Mouse (Mus musculus): ENCODE measurements at regions not wholly inside any gene's neighbourhood (a gene's known extent, or its start where the extent isn't known, plus 50 kb on each side); places are given as distances from the start of the nearest gene placed in this dataset.
"Not testable (repeated sequence)": the region's sequence is repeated elsewhere in the genome, so short reads cannot be mapped to it uniquely, and the experiment has no call there.

DNA sequence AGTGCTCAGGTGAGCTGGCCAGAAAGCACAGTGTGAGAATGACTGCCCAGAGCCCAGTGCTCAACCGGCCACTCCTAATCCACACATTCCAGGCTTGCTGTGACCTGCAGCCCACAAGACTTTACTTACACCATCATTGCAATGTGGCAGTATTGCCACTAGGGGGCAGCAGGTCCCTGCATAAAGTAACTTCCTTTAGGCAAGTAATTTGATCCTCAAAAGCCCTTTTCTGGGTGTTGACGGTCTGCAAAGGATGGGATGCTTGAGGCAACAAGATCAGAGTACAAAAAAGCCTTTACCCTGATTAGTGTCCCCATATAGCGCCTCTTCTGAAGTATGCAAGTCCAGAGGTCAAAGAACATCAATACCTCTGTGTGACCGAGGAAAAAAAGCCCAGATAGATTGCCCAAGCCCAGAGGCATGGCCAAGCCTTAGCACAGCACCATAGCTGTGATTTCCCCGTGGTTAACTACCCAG, 189.7 kb upstream of the Pkdcc start:
- peak; percentile 93 for ATAC-seq (replicated peaks; ENCODE audit: low read depth, poor library complexity, severe bottlenecking)

DNA sequence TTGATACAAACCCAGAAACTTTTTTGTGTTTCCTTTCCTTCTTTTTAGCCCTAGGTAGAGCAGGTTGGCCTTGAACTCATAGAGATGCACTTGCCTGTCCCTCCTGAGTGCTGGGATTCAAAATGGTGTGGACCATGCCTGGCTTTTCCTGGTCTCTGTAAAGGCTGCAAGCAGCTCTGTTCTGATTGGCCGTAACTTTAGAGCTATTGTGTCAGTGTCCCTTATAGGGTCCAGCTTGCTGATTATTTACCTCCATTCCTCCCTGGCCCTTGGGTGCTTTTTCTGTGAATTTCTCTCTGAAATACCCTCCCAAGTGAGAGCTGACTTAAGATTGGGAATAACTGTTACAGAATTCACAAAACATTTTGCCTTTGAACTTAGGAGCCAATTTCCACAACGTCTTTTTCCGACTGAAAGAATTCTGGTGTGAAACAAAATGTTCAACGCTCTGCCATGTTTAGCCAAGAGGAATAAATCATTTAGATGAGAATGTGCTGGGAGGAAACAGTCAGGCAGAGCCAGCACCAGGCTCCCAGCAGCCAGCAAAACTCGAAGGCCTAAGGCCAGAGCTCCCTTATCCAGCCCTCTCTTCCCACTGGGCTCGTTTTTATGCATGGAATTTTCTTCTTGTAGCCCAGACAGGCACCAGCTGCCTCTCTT, 180.0 kb upstream of the Pkdcc start:
- no peak for ATAC-seq (replicated peaks; ENCODE audit: low read depth, poor library complexity, severe bottlenecking)

DNA sequence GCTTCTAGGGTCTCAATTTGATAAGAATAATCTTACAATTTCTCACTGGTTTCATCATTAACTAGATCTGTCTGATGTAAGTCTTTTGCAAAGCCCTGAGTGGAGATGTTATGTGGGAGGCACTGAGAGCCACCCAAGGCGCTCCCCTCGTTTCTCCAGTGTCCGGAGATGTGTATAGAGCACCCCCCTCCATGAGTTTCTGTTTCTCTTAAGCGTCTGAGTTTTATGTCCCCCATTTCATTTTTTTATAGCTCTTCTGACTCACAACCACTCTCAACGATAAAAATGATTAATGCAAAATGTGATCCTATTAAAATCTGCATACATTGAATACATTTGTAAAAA, 179.5 kb upstream of the Pkdcc start:
- ATAC-seq (replicated peaks; ENCODE audit: low read depth, poor library complexity, severe bottlenecking), result no peak

DNA sequence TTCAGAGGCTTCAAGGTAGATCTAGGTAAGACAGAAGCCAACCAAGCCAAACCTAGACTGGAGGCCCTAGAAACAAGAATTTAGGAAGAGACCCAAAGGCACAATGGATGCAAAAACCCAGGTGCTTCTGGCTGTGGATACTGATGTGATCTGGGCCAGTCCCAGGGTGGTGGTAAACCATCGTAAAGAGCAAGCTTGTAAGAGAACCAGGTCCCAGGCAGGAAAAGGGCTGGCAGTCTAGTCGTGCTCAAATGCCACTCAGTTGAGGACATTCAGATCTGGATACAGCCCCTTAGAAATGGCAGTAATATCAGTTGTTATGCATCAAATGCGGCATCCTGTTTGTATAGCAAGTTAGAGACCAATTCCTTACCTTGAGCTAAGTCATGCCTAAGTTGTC, 175.5 kb upstream of the Pkdcc start:
- no peak for ATAC-seq (replicated peaks; ENCODE audit: low read depth, poor library complexity, severe bottlenecking)

DNA sequence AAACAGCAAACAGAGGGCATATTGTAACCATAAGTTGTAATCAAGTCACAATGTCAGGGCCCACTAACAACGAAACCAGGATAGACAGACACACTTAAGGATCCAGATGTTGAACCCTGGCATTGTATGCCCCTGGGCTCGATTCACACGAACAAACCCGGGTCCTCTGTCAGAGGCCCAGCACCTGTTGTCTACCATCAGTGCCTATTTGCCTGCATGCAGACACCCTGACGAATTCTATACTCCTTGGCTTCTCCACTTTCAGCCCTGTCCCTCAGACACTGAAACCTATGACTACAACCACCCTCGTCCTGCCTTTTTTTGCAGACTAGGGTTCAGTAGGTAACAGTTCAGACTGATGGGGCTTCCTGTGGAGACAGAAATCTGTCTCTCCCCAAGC, 170.6 kb upstream of the Pkdcc start:
- no peak for ATAC-seq (replicated peaks; ENCODE audit: low read depth, poor library complexity, severe bottlenecking)

DNA sequence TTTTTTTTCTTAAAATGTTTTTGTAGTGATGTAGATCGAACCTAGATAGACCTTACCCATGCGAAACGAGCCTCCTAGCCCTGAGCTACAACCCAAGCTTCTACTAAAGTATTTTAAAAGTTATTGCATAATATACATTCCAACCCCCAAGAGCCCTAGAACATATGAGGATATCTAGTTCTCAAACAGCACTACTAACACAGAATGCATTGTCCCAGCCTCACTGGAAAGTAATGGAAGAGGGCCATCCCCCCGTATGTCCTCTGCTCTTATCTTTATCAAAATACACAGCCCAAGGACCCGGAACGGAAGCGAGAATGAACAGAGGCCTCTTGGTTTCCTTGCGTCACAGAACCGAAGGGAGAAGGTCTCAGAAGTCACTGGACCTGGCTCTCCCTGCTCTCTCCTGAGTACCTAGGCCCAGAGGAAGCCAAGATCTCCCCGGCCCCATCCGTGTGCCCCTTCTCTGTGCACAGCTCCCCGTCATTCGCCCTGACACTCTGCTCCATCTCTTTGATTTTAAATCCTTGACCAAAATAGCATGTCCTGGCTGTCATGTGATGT, 165.0 kb upstream of the Pkdcc start:
- ATAC-seq (replicated peaks; ENCODE audit: low read depth, poor library complexity, severe bottlenecking), result peak; percentile 36; the same call in 1 of the 2 replicates

DNA sequence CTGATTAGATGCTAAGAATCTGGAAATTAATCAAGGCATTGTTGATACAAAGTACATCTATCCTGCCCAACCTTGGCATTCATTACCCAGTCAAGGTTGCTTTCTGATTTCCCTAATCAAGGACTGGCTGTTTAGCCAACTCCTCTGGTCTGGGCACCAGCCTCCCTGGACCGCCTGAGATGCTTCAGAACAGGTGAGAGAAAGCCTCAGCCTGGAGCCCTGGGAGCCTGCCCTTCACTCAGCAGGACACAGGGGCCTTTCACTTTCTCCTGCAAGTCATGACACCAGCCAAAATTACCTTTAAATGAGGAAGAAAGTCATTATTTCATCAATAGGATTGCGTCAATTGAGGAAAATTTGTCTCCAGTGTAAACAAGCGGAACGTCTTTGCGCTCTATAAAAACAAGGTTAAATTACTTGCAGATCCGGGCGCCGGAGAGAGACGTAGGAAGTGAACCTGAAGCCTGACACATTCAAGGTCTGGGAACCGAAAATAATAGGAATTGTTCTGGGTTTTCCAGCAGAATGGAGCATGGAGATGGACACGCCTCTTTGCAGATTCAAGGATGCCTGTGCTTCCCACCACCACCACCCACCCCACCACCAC, 164.4 kb upstream of the Pkdcc start:
- no peak for ATAC-seq (replicated peaks; ENCODE audit: low read depth, poor library complexity, severe bottlenecking)

DNA sequence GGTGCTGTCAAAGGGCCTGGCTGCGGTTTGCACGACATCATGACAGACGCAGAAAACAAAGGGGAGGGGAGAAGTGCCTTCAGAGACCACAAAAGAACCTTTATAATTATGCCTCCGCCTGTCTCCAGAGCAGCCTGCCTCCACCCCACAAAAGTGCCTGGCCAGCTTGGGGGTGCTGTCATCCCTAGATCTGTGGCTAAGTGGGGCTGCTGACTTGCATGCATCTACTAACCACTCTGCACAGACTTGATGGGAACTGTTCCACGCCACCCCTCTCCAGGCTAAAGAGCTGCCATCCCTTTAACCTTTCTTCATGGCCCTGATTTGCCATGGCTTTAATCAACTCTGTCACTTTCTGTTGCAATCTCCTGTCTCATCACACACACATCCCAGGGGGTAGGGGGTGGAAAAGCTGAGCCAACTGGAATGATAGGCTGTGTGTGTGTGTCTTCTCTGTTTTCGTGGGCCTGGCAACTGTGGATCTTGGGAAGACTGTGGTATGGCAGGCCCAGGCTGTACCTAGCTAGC, 162.4 kb upstream of the Pkdcc start:
- no peak for ATAC-seq (replicated peaks; ENCODE audit: low read depth, poor library complexity, severe bottlenecking)

DNA sequence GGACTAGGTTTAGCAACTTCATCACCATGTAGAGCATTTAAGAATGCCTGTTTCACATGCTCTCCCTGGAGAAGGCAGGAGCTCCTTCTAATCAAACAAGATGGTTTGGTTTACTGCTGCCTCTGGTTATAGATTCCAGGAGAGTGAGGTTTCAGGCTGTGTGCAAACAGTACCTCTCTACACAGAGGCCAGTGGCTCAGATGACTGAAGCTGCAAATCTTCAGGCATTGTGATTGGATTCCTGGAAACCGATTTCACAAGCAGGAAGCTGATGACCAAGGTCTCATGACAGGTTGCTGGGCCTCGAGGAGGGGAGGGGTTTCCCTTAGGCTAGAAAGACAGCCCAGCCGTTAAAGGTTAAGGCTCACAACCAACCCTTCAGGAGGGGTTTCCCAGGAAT, 157.3 kb upstream of the Pkdcc start:
- no peak for ATAC-seq (replicated peaks; ENCODE audit: low read depth, poor library complexity, severe bottlenecking)

DNA sequence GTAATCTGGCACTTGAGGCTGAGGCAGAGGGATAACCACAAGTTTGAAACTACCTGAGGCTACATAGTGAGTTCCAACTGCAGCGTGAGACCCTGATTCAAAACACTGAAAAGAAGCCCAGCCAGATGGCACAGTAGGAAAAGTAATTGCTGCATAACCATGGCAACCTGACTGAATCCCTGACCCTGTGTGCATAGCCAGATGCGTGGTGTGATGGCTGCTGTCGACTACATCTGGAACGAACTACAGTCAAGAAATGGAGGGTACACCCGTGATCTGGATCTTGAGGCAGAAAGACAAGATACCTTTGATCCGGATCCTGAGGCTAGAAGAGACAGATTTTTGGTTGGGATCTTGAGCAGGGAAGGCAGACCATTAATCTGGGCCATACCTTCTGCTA, 153.2 kb upstream of the Pkdcc start:
- ATAC-seq (replicated peaks; ENCODE audit: low read depth, poor library complexity, severe bottlenecking), result no peak

DNA sequence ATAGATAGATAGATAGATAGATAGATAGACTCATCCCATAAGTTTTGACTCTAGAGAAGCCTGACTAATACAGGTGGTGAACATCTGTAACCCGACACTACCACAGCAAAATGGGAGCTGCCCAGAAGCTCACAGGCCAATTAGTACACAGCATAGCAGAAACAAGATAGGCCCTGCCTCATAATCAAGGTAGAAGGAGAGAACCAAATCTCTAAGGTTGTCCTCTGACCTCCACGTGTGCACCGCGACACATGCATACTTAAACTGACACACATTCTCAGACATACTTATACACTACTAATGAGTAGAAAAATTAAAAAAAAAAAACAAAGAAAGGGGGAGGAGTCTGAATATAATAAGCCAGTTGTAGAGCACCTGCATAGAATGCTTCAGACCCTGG, 151.2 kb upstream of the Pkdcc start:
- no peak for ATAC-seq (replicated peaks; ENCODE audit: low read depth, poor library complexity, severe bottlenecking)

DNA sequence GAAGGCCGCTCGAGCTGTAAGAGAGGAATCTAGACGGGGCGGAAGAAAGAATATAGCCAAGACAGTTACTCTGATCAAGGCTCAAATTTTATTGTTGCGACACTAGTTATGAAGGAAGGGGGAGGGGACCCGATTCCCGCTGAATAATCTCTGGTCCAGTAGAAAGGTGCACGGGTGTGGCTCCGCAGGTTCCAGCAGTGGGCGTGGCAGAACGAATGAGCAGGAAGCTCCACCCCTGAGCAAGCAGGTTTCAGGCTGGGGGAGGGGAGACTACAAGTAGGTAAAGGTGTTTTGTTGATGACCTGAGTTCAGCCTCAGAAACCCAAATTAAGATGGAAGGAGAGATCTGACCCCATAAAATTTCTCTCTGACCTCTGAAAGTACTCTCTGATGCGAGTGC, 150.7 kb upstream of the Pkdcc start:
- not testable (repeated sequence) for ATAC-seq (replicated peaks; ENCODE audit: low read depth, poor library complexity, severe bottlenecking)

DNA sequence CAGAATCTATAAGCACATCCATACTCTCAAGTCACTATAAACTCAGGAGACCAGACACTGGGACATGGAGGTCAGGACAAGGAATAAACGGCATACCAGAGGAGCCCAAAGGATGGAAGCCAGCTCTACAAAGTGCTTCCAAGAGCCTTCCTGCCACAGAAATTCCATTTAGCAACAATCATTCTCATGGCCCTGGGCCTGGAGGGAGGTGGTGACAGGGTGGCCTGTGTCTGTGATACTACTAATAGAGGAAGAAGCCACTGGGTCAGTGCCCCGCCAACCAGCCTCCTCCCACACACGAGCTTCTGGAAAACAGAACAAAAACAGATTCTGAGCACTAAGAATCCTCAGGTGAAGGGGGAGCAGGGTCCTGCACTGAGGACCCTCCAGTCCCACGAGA, 145.8 kb upstream of the Pkdcc start:
- ATAC-seq (replicated peaks; ENCODE audit: low read depth, poor library complexity, severe bottlenecking), result no peak

DNA sequence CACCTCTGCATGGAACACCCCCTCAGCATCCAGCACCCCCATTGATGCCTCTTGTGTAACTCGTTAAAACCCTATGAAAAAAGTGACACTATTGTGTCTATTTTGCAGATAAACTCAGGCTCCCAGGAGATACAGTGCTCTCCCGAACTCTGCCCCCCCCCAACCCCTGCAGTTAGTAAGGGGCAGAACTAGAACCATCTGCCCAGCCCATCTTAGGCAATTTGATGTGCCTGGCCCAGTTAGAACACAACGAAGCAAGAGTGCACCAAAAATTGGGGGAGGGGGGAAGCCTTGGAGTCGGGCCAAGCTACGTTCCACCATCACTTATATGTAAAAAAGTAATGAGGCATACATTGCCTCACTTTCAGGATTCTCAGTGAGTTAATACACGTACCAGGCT, 143.3 kb upstream of the Pkdcc start:
- ATAC-seq (replicated peaks; ENCODE audit: low read depth, poor library complexity, severe bottlenecking), result no peak

DNA sequence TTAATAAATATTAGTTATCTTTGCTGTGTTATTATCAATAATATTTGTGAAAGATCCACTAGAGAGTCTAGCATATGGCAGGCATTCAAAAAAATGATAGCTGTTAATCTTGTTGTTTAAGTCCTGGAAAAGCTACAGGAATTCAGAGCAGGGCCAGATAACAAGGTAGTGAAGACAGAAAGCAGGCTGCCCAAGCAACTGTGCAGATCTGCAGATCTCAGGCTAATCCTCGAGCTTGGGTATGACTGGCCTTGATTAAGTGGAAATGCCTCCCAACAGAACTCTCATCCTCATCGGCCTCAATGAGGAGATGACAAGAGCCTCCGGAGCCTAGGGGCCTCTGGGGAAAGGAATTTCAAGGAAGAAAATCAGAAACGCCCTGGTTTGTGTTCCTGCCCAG, 142.9 kb upstream of the Pkdcc start:
- no peak for ATAC-seq (replicated peaks; ENCODE audit: low read depth, poor library complexity, severe bottlenecking)

DNA sequence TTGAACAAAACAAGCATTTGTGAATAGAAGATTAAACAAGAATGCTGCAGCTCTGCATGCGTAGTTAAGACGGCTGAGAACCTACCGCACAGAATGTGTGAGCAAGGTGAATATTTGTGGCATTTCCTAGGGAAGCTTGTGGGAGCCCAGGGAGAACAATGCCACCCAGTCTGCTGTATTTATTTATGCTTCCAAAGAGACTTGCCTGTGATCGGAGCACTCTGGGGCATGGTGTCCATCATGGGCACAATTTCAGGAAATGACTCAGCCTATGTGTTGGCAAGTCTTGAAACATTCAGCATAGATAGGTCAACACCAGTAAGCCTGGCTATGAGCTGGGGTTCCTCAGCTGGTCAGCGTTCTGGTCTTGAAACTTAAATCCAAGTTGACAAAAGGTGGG, 140.2 kb upstream of the Pkdcc start:
- 0 out of 2 replicates have a peak, but pooled peaks have one; percentile 45 for ATAC-seq (replicated peaks; ENCODE audit: low read depth, poor library complexity, severe bottlenecking)

DNA sequence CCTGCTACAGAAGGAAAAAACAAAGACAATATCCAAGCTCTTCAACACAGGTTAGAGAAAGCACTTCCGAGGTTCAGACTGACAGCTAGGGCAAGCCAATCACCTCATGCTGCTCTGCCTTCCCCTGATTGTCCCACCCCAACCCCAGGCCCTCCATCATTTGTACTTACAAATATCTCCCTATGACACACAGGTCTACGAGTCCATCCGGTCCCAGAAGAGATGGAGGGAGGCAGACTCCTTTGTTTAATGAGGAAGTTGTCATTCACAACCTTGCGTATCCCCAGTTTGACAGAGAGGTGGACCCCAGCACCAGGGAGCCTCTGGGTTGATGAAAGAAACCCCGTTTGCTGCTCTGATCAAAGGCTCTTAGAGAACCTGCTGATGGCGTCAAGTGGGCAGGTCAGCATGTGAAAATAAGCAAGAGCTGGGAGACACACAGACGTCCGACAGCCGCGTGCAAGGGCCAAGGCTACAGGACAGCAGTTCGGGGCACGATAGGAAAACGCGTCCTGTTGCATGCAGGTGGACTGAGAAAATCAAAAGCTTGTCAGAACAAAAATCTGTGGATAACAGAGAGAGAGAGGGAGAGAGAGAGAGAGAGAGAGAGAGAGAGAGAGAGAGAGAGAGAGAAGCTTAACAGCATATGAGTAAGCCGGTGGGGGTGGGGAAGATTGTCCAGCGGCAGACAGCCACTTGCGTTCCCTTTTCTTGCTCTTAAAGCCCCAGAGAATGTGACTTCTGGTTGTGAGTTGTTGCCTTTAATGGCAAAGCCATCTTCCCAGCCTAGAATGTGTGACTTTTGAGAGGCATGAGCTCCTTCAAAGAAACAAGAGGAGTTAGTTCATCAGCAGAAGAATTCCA, 137.1 kb upstream of the Pkdcc start:
- ATAC-seq (replicated peaks; ENCODE audit: low read depth, poor library complexity, severe bottlenecking), result no peak

DNA sequence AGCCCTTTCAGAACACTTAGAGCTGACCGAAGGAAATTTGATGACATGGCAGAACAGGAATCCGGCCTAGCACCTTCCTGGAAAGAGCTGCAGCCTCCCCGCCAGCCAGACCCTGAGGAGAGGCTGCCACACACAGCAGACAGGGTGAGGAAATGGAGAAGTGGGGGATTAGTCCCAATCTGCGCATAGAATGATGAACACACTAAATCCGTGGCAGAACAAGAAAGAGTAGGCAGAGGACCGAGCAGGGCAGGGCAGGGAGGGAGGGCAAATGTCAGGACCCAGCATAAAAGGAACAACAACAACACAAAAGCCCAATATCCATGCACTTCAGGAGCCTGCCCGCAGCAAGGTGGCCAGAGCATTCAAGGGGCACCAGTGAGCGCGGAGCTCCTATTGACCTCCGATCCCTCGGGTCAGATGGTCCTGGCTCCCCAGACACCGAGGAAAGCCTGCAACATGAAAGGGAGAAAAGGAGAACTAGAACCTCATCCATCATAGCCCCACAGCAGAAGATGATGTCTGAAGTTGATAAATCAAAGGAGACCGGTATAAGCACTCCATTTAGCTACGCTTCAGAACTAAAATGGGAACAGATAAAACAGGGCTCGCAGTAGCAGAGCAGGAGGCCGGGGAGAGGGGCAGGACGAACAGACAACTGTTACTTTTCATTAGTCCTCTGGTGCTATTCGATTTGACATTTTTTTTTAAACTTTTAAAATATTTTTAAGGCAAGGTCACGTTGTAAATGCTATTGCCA, 136.3 kb upstream of the Pkdcc start:
- ATAC-seq (replicated peaks; ENCODE audit: low read depth, poor library complexity, severe bottlenecking), result peak; percentile 45

DNA sequence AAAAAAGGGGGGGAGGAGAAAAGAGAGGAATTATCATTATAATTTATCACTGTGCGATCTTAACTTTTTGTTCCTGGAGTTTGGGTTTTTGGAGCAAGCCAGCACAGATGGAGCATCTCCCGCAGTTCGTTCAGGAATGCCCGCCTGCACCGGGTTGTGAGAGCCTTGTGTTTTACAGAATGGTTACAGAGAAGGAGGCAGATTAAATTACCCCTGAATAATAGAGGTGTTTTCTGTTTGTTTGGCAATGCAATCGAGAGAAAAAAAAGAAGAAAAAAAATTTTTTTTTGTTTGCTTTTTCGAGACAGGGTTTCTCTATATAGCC, 135.8 kb upstream of the Pkdcc start:
- no peak for ATAC-seq (replicated peaks; ENCODE audit: low read depth, poor library complexity, severe bottlenecking)

DNA sequence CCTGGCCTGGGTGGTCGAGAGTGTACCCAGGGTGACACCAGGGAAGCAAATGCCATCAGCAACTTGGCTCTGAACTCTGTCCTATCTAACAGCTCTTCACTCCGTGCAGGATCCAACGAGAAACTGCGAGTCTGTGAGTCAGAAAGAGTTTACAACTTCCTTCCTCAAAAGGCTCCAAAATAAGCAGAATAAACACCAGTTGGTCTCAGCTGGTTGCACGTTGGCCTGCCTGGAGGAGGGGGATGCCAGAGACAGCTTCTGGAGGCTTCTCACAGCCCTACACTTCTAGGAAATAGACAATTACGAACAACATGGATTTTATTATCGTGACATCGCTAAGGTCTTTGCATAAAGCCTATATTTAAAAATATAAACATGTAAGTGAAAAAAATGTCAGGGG, 133.4 kb upstream of the Pkdcc start:
- 0 out of 2 replicates have a peak, but pooled peaks have one; percentile 26 for ATAC-seq (replicated peaks; ENCODE audit: low read depth, poor library complexity, severe bottlenecking)

Measured in common myeloid progenitor, adult 5-6 weeks (primary cell).